Mouse (Mus musculus) layer of hippocampus, postnatal 25 days (tissue): ENCODE data around the gene Mybpc2. TPM values are rescaled to one million over a fixed set of nuclear protein-coding genes. Genes with fewer than 3 reads are reported as not detected.
A peak's percentile ranks its signal among the peaks of the same experiment; 100 is the strongest.

Experiments used
- DNase-seq, 2 experiments: peaks; one replicate each; pipeline ENCODE4 v3.0.0; 2022; ENCODE audit warnings: mixed read lengths in 2 of 2, low spot score in 1 of 2; ENCODE audit errors: extremely low spot score in 1 of 2
- total RNA-seq, 2 experiments: library from RNA; stranded (reverse); gene quantifications; 2 replicates each; pipeline ENCODE4 v1.2.3; 2021

Mybpc2 gene
- not detected for total RNA-seq

GRCm38 (mm10) chr7:44524502-44524901 lies at the start of gene Mybpc2:
TSS of gene Mybpc2 (minus strand) at chr7:44524656.
- DNase-seq: no peak

DNA sequence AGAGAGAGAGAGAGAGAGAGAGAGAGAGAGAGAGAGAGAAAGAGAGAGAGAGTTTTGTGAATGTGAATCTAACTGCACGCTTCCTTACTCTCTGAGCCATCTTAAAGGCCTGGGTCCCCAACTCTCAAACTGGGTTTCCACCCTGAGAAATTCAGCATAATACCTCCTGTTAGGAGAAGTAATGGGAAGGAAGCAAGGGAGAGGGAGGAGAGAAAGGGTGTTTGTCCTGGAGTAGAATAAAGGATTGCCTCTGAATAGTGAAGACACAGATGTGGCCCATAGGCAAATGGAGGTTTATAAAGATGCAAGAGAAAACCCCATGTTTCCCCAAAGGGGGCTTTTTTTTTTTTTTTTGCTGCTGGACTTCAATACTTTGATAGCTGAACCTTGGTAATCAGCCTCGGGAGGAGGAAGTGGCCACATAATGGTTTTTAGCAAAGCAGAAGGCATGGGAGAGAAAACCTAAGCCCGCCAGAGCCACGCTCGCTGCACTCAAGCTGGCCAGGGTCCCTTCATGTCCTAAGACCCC lies 48.6 kb upstream of the Mybpc2 start:
- no peak for DNase-seq

DNA sequence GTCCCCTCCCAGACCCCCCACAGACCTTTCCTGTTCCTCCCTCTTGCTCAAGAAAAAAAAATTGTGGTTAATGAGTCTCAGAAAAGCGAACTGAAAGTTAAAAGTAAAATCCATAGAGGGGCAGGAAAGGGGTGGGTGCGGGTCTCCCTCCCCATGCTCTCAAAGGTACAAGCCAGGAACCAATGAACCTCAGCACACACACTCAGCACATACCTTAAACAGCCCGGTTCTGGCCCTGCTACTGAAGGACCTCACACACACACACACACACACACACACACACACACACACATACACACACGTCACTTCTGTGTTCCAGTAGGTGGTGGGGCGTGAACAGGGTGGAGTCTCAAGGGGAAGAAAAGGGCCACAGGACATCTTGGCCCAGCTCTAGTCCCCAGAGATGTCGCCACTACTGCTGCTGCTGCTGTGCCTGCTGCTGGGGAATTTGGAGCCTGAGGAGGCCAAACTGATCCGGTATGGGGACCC lies 47.8 kb upstream of the Mybpc2 start, which contains the start of gene Napsa:
Napsa (plus strand) TSS at position 168 of the 489 bp plus-strand sequence.
- no peak for DNase-seq

- DNase-seq: no peak
These were observed 47.4 kb upstream of the Mybpc2 start for GRCm38 (mm10) chr7:44571811-44572210.

DNA sequence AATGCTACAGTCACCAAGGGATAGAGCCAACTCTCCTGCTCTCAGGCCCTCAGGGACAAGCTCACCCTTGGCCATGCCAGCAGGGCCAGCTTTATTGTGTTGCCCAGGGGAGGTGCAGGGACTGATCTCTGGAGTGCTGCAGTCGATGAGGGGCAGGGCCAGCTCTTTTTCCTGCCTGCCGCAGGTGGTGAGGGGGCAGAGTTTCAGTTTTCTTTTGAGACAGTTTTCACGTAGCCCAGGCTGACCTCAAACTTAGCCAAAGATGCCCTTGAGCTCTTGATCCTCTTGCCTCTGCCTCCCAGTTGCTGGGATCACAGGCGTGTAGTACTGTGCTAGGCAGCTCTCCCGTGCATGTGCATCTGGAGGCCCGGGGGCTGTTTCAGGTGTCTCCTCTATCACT lies 46.5 kb upstream of the Mybpc2 start:
- no peak for DNase-seq

GRCm38 (mm10) chr7:44568803-44569202 lies 44.3 kb upstream of the Mybpc2 start:
- no peak for DNase-seq

GRCm38 (mm10) chr7:44565414-44565813 lies 41.0 kb upstream of the Mybpc2 start:
- DNase-seq: no peak

- no peak for DNase-seq
These were observed 40.0 kb upstream of the Mybpc2 start for GRCm38 (mm10) chr7:44564486-44564885.

- DNase-seq: no peak
These were observed 38.8 kb upstream of the Mybpc2 start for GRCm38 (mm10) chr7:44563284-44563683.

DNA sequence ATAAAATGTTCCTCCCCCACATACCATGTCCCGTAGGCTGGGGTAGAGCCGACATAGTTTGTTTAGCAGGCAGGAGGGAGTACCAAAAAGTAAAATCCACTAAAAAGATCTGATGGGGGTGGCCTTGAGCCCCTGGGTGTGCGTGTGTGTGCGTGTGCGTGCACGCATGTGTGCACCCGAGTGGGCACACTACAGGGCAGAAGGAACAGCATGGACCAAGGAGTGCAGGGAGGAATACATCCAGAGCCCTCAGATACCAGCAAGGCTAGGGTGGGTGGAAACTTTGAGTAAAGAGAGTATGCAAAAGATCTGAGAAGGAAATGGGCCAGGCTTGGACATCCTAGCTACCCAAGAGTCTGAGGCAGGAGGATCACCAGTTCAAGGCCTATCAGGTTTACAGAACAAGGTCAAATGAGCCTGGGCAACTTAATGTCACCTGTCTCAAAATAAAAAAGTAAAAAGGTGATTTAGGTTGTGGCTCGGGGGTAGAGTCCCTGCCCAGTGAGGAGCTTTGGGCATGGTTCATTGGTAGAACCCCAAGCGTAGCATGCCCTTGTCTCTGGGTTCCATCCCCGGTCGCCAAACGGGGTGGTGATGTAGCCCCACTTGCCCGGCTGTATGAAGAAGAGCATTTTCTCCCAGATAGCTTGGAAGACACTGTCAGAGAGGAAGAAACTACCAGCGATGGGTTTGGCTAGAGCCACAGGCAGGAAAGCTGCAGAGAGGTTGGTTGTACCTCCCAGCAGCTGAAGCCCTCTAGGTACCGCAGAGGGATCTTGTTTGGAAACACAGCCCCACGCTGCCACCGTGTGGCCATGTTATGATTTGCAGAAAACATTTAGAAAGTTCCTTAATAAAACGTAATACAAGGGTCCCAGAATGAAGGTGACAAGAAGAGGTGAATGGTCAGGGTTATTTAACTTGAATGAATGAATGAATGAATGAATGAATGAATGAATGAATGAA lies 36.3 kb upstream of the Mybpc2 start:
- peak; percentile 66 to 90 for DNase-seq

DNA sequence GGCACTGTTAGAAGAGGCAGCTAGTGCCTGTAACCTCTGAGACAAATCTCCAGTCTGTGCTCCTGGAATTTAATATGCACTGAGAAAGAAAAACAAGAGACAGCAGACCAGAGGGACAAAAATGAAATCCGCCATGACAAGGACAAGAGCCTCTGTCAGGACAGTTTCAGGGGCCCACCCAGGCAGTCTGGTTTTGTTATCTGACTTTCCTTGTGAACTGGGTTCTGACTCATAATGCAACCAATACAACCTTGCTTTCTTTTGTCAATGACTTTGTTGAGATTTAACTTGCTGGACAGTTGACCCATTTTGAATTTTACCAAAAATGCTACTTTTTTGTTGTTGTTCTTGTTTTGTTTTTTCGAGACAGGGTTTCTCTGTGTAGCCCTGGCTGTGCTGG lies 33.2 kb upstream of the Mybpc2 start:
- no peak for DNase-seq

GRCm38 (mm10) chr7:44553826-44554225 lies 29.4 kb upstream of the Mybpc2 start, which contains the start of gene Nr1h2:
TSS of gene Nr1h2 (minus strand) at chr7:44553951.
- peak; percentile 89 for DNase-seq

DNA sequence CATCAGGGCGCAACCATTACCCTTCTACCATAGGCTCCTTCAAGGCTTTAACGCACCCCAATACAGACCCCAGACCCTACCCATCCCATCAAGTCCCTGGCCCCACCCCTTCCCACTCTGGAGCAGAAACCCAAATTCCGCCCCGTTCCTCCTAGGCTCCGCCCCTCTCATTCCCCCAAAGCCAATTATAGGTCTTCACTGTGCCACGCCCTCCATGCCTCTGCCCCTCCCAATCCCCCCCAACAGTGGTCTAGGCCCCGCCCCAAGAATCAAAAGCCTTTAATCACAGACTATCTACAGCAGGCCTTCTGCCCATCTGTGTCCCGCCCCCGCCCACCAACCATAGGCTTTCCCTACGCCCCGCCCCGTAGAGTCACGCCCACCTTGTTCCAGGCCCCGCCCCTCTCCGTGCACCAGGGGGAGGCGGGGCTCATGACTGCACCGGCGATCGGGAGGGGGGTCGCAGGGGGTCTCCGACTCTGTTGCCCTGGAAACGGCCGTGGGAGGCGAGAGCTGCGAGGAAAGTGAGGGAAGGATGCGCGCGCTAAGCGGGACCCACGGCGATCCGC lies 28.8 kb upstream of the Mybpc2 start:
- DNase-seq: peak in 1 of 2 experiments; percentile 44

- no peak for DNase-seq
These were observed 27.9 kb upstream of the Mybpc2 start for GRCm38 (mm10) chr7:44552141-44552908.

- no peak for DNase-seq
These were observed 27.3 kb upstream of the Mybpc2 start for GRCm38 (mm10) chr7:44551731-44552130.

DNA sequence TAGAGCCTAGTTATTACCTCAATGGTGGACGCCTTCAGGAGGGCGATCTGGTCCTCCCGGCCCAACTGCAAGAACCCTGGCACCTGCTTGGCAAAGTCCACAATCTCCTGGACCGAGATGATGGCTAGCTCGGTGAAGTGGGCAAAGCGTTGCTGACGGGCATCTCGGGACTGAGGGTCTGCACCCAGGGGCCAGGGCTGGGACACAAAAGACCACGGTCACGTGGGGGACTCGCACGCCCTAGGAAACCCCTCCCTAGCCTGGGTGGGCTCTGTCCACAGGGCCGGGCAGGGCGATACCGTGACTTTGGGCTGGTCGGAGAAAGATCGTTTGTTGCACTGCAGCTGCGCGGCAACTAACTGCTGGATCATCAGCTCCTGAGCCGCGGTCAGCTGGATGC lies 26.8 kb upstream of the Mybpc2 start:
- no peak for DNase-seq

- no peak for DNase-seq
These were observed 25.9 kb upstream of the Mybpc2 start for GRCm38 (mm10) chr7:44550409-44550678.

GRCm38 (mm10) chr7:44549621-44550408 lies 25.4 kb upstream of the Mybpc2 start:
- DNase-seq: no peak

DNA sequence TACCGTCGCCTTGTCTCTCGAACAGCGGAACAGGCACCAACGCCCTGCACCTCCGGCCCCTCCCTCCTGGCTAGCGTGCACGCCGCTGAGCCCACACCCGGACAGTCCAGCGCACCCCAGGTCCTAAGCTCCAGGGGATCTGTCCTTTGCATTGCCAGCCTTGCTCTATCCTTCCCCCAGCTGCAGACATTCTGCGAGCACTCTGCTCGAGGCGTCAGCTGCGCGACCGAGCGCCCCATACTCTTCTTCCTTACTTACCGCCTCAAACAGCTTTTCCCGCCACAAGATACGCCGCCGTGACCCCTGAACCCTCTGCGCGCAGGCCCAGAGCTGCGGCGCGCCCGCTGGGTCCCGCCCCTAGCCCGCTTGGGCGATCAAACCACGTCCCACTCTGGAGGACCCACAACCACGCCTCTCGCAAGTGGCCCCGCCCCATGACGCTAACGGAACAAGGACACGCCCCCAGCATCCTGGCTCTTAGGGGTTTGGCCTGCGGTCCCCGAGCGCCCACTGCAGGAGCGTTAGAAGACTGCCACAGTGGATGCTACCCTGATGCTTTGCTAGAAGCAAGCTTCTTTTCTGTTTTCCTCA lies 24.1 kb upstream of the Mybpc2 start, which contains the start of gene Pold1:
Pold1 (minus strand) TSS at position 353 of the 591 bp plus-strand sequence.
- peak; percentile 95 to 97 for DNase-seq
